Mouse (Mus musculus) 3T3-L1 (cell line): ENCODE measurements around the gene Cyfip1.
A peak's percentile ranks its signal among the peaks of the same experiment; 100 is the strongest.
"Not testable (repeated sequence)": the region's sequence is repeated elsewhere in the genome, so short reads cannot be mapped to it uniquely, and the experiment has no call there.

ENCODE experiments used
- DNase-seq: peaks from one replicate; pipeline ENCODE4 v3.0.0-alpha.2; 2015; ENCODE audit warnings: low read depth, low spot score

Gene Cyfip1

GRCm38 (mm10) chr7:55865044-55865443, 23.5 kb downstream of the Cyfip1 start:
- no peak for DNase-seq

GRCm38 (mm10) chr7:55865750-55866416, 24.3 kb downstream of the Cyfip1 start:
- no peak for DNase-seq

GRCm38 (mm10) chr7:55868247-55868646, 26.7 kb downstream of the Cyfip1 start:
- no peak for DNase-seq

GRCm38 (mm10) chr7:55869220-55869619, 27.7 kb downstream of the Cyfip1 start:
- no peak for DNase-seq

- no peak for DNase-seq
These were observed 28.9 kb downstream of the Cyfip1 start for GRCm38 (mm10) chr7:55870340-55871020.

GRCm38 (mm10) chr7:55871476-55871875, 29.9 kb downstream of the Cyfip1 start:
- DNase-seq = no peak

GRCm38 (mm10) chr7:55874703-55875102, 33.2 kb downstream of the Cyfip1 start:
- DNase-seq = no peak

GRCm38 (mm10) chr7:55877721-55878120, 36.2 kb downstream of the Cyfip1 start:
- no peak for DNase-seq

- no peak for DNase-seq
These were observed 39.3 kb downstream of the Cyfip1 start for GRCm38 (mm10) chr7:55880882-55881281.

GRCm38 (mm10) chr7:55888603-55889002, 47.1 kb downstream of the Cyfip1 start:
- DNase-seq = no peak

GRCm38 (mm10) chr7:55889996-55890395, 48.5 kb downstream of the Cyfip1 start:
- no peak for DNase-seq

GRCm38 (mm10) chr7:55890731-55891130, 49.2 kb downstream of the Cyfip1 start:
- DNase-seq = no peak

GRCm38 (mm10) chr7:55891797-55892196, 50.3 kb downstream of the Cyfip1 start:
- DNase-seq = no peak

- peak; percentile 43 for DNase-seq
These were observed 62.2 kb downstream of the Cyfip1 start for GRCm38 (mm10) chr7:55903766-55904165.

GRCm38 (mm10) chr7:55905449-55905848, 63.9 kb downstream of the Cyfip1 start:
- DNase-seq = no peak

- DNase-seq = no peak
These were observed 68.0 kb downstream of the Cyfip1 start for GRCm38 (mm10) chr7:55909519-55909918.

GRCm38 (mm10) chr7:55910356-55910755, 68.8 kb downstream of the Cyfip1 start:
- no peak for DNase-seq

GRCm38 (mm10) chr7:55911371-55911770, 69.8 kb downstream of the Cyfip1 start:
- no peak for DNase-seq

- no peak for DNase-seq
These were observed 70.6 kb downstream of the Cyfip1 start for GRCm38 (mm10) chr7:55912118-55912517.

GRCm38 (mm10) chr7:55918365-55918764, 76.8 kb downstream of the Cyfip1 start:
- DNase-seq = not testable (repeated sequence)

- peak; percentile 5 for DNase-seq
These were observed 85.7 kb downstream of the Cyfip1 start for GRCm38 (mm10) chr7:55927262-55927661.

- no peak for DNase-seq
These were observed 87.1 kb downstream of the Cyfip1 start for GRCm38 (mm10) chr7:55928649-55929048.

- DNase-seq = peak; percentile 24
These were observed 93.5 kb downstream of the Cyfip1 start for GRCm38 (mm10) chr7:55935025-55935424.
